Mouse (Mus musculus) liver, adult (tissue): ENCODE measurements at regions not wholly inside any gene's neighbourhood (a gene's known extent, or its start where the extent isn't known, plus 50 kb on each side); places are given as distances from the start of the nearest gene placed in this dataset.

Experiments
- GATA4 ChIP-seq: IDR thresholded peaks from 2 replicates; pipeline ENCODE4 v1.6.1; 2014; ENCODE audit warnings: mild to moderate bottlenecking, low read length; ENCODE audit not compliant: insufficient replicate concordance

- TF ChIP-seq GATA4 = no peak
Observed at GRCm38 (mm10) chr14:45714311-45714710, 56.4 kb upstream of the Ddhd1 start.

- no peak for TF ChIP-seq GATA4
Observed at GRCm38 (mm10) chr14:45714786-45715185, 56.8 kb upstream of the Ddhd1 start.

DNA sequence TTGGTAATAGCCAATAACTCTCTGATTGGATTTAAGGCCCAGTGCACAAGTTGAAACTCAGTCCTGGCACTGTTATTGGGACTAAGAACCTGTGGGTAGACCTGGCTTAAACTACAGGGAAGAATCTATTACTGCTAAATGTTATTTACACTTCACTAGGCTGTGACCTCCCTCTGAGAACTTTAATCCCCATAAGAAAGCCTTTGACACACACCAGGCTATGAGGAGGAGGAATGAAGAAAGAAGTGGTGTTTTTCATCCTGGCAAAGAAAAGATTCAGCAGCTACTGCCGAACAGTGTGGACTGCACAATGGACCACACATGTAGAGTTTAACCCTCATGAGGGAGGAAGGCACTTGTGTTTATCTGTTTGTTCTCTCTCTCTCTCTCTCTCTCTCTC is 58.2 kb upstream of the Ddhd1 start:
- no peak for TF ChIP-seq GATA4

DNA sequence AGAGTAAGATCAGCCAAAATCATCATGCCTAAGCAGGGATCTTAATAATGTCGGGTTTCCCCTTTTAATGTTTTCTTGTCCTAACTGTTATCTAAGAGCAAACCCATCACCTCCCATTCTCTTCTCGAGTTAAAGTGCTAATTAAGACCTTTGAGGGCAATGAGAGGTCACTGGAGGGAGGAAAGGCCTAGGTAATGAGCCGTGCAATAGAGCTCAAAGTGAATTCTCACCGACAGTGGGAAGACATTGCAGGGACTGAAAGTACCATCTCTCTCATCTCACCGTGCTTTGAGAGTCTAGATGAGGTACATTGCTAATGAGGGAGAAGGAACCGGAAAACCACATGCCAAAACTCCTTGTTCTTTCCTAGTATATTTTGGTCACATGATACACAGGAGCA is 64.9 kb upstream of the Ddhd1 start:
- TF ChIP-seq GATA4 = no peak

- TF ChIP-seq GATA4 = no peak
Observed at GRCm38 (mm10) chr14:45724341-45724740, 66.4 kb upstream of the Ddhd1 start.

DNA sequence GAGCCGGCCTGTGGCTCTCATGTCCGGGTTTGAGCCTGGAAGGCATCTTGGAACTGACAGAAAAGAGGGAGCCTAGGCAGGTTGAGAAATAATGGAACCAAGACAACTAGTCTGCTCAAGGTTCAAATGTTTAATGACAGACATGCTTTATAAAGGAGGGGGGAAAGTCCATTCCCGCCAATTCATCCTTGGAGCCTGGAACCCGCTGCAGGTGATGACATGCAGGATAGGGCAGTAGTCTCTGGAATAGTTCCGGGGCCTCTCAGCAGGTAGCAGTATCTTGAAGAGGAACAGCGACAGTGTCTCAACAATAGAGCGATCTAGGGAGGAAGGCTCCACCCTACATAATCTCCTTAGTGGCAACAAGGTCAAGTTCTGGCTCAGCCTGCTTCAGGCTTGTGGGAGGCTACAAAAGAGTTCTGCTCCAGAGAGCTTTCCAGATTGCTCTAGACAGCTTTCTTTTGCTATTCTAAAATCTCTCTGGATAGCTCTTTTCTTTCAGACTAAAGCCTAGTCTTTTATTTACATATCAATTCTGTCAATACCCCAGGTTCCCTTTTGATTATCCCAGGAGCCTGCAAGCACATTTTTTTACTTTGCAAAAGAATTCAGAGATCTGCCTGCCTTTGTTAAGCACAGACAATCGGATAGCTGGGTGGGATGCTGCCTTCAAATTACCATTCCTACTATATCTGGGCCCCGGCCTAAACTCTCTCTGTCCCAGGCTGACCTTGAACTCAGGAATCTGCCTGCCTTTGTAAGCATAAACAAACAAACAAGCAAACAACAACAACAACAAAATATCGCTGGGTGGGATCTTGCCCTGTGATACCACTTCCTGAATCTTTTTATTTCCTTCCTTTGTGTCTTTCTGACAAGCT is 76.8 kb upstream of the Ddhd1 start:
- TF ChIP-seq GATA4 = no peak

DNA sequence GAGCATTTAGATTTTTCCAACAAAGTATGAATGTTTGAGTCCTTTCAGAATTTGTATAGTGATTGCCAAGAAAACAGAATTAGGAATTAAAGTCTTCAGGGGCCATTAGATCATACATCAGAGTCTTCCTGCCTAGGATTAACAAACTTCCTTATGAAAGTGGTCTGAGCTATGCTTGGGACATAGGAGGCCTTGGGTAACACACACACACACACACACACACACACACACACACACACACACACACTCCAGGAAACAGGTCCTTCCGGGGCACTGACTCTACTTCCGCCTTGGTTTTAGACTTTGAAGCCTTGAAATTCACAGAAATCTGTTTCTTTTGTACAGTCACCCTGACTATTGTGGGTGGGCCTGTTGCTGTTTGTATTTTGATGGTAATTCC is 80.0 kb upstream of the Ddhd1 start:
- TF ChIP-seq GATA4 = no peak

DNA sequence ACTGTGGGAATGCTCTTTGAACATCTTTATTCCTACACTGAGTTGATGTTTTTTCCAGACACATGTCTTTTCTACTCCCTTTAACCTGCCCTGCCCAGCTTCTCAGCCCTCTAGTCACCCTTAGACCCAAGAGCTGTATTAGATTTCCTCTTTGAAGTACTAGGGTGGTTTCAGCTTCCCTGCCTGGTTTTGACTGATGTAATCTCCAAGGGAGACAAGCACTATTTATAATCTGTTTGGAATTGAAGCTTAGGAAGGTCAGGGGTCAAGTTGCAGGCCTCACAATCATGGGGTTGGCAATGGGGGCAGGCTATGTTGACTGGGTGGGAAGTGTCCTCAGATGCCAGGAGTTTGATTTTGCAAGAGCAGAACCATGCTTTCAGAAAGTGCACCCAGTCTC is 81.7 kb upstream of the Ddhd1 start:
- TF ChIP-seq GATA4 = no peak

DNA sequence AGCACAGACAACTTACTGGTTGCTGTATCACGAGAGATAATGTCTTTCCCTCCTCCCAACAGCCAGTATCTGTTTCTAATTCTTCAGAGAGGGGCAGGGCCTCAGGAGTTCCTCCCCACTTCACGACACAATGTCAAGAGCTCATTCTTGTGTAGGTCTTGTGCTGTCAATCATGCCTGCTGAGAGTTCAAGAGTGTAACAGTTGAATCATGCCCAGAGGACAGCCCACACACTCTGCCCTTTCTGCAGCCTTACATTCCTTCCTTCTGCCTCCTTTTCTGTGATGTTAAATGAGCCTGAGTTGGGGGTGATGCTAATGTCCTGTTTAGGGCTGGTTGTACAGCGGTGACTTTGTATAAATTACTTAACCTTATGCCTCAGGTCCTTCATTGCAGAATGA is 82.7 kb upstream of the Ddhd1 start:
- no peak for TF ChIP-seq GATA4

GRCm38 (mm10) chr14:45746176-45746575 is 88.2 kb upstream of the Ddhd1 start:
- TF ChIP-seq GATA4 = no peak

GRCm38 (mm10) chr14:45757376-45757775 is 99.4 kb upstream of the Ddhd1 start:
- TF ChIP-seq GATA4 = no peak

- no peak for TF ChIP-seq GATA4
Observed at GRCm38 (mm10) chr14:45760890-45761680, 103.1 kb upstream of the Ddhd1 start.

GRCm38 (mm10) chr14:45764231-45764630 is 106.3 kb upstream of the Ddhd1 start:
- TF ChIP-seq GATA4 = no peak

DNA sequence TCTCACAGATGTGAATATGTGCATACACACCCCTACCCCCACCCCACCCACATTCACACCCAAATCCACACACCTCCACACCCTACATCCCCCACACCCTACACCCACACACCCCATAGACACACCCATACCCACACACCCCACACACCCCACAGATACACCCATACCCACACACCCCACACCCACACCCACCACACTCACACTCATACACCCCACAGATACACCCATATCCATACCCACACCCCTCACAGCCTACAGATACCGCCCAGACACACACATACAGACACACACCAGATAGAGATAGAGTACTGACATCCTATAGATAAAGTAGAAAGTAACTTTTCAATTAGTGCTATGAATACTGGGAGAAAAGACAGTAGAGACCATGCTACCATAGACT is 108.6 kb upstream of the Ddhd1 start:
- no peak for TF ChIP-seq GATA4

- TF ChIP-seq GATA4 = no peak
Observed at GRCm38 (mm10) chr14:45772665-45773277, 114.8 kb upstream of the Ddhd1 start.

DNA sequence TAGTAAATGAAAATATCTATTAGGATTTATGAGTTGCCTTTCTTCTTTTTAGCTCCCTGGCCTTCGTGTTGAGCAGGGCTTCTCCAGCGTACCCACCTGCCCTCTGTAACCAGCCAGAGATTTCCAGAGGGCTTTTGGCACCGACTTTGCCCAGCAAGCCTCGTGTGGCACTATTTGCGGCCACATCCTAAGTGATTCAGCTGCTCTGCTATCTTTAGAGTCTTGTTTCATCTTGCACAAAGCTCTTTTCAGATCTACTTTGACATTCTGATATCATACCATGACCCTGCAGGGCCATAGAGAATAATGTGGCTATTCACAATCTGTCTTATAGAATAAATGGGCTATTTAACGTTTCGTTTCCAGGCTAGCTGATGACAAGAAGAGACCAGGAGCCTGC is 115.4 kb upstream of the Ddhd1 start:
- TF ChIP-seq GATA4 = no peak
